Mouse (Mus musculus): ENCODE data around the gene Ass1. TPM values are rescaled to one million over a fixed set of nuclear protein-coding genes. Genes with fewer than 3 reads are reported as not detected.

The Ass1 gene
- polyA plus RNA-seq, 1 experiment from 2014 or later: 8.0 TPM

DNA sequence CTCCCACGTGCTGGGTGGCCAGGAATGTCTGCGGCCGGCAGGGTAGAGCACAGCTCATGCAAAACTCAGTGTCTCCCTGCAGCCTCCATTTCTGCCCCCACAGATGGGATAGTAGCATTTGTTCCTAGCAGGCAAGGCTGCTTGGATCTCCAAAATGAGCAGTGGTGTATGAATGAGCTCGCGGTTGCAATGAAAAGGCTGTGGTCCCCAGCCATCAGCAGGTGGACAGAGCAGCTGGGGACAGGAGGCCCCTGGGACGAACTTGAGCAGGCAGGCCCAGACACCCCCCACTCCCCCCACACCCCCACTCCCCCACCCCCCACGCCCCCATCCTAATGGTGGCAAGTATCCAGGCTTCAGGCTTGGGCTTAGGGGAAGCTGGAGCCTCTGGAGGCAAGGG is 27.1 kb downstream of the Ass1 start:
- ATAC-seq (ENCODE audit: low FRiP score): no peak
- 23% methylated on average over 7 of the region's 7 CpGs for WGBS

DNA sequence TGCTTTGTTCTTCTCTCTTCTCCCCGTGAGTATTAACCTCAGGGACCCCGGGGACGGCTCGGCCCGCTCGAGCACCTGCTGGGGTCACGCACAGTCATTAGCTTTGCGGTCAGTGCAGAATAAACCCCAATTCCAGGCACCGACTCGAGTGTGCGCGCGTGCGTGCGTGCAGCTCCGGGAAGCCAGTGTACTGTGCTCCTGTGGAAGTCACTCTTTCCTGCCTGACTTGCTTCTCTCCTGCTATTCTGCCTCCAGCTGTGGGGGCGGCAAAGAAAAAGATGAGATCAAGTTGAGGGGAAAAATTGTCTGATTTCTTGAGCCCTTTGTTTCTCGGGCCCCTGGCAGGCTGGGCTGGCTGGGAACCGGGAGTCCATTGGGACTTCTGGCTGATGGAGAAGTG is 27.6 kb downstream of the Ass1 start:
- Histone ChIP-seq H3K9me3 (no peaks in the 10 kb centered on the region), H3K4me2 (no peak overlapping the region), H3K4me3 (no peak overlapping the region), H3K9ac (no peak overlapping the region), H3K27ac (peak overlapping the region; percentile 0; the same call in 1 of the 2 replicates), H3K36me3 (no peaks in the 10 kb centered on the region), H3K27me3 (peaks cover 90% of the 10 kb centered on the region), H3K4me1 (replicated peaks) (peaks cover 97% of the 10 kb centered on the region)
- WGBS: 42% methylated on average over 19 of the region's 19 CpGs
- ATAC-seq (ENCODE audit: low FRiP score): no peak

More for the DNA sequence above, 27.1 kb downstream of the Ass1 start:
- no peak overlapping the region for H3K9ac ChIP-seq
- no peaks in the 10 kb centered on the region for H3K36me3 ChIP-seq
- H3K4me2 ChIP-seq: no peak overlapping the region
- H3K27ac ChIP-seq: peak overlapping the region; percentile 0; the same call in 1 of the 2 replicates
- peaks cover 90% of the 10 kb centered on the region for H3K27me3 ChIP-seq
- H3K4me1 ChIP-seq (replicated peaks): peaks cover 92% of the 10 kb centered on the region
- H3K9me3 ChIP-seq: no peaks in the 10 kb centered on the region
- no peak overlapping the region for H3K4me3 ChIP-seq

DNA sequence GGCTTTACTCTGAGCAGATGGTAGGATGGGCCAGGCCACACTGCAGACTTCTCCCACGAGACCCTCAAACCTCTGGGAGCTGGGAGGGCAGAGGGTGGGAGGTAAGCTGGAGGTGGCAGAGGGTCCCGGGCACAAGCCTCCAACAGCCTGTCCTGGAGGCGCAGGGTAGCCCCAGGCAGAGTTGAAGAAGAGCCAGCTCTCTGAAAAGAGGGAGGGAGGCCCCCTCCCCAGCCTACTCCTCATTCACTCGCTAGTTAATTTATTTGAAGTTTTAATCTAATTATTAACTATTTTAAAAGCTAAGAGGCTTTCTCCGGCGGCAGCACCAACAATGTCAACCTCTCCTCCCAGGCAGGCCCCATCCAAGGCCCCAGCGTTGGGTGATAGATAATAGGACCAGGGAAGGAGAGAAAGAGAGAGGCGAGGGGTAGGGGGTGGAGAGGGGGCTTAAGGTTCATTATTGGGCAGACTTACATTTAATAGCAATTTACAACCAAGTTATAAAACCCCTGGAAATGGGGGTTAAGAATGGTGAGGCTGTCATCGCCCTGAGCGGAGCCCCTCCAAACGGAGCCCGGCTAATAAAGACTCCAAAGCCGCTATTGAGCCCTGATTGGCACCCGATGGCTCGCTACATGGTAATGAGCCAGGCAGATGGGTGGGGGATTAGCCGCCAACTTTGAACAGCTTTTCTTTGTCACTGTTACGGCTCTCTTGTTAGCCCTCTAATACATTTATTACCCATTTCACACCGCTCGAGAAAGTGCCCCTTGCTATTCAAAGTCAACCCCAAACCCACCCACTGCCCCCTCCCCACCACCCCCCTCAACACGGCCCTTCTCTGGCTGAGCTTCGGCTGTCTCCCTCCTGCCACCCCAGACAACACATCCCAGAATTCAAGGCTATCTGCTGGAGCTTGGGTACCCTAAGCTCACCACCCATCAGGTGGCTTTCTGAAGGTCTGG is 29.6 kb downstream of the Ass1 start:
- 0 out of 2 replicates have a peak overlapping the region, but pooled peaks have one; percentile 13 for H3K4me2 ChIP-seq
- H3K4me3 ChIP-seq: no peak overlapping the region
- ATAC-seq (ENCODE audit: low FRiP score): peak; percentile 14; the same call in 1 of the 2 replicates
- H3K27me3 ChIP-seq: peaks cover 90% of the 10 kb centered on the region
- no peak overlapping the region for H3K9ac ChIP-seq
- H3K36me3 ChIP-seq: no peaks in the 10 kb centered on the region
- 16% methylated on average over 21 of the region's 21 CpGs for WGBS
- H3K4me1 ChIP-seq (replicated peaks): peaks cover 95% of the 10 kb centered on the region
- no peaks in the 10 kb centered on the region for H3K9me3 ChIP-seq
- H3K27ac ChIP-seq: peak overlapping the region; percentile 15; the same call in 1 of the 2 replicates

DNA sequence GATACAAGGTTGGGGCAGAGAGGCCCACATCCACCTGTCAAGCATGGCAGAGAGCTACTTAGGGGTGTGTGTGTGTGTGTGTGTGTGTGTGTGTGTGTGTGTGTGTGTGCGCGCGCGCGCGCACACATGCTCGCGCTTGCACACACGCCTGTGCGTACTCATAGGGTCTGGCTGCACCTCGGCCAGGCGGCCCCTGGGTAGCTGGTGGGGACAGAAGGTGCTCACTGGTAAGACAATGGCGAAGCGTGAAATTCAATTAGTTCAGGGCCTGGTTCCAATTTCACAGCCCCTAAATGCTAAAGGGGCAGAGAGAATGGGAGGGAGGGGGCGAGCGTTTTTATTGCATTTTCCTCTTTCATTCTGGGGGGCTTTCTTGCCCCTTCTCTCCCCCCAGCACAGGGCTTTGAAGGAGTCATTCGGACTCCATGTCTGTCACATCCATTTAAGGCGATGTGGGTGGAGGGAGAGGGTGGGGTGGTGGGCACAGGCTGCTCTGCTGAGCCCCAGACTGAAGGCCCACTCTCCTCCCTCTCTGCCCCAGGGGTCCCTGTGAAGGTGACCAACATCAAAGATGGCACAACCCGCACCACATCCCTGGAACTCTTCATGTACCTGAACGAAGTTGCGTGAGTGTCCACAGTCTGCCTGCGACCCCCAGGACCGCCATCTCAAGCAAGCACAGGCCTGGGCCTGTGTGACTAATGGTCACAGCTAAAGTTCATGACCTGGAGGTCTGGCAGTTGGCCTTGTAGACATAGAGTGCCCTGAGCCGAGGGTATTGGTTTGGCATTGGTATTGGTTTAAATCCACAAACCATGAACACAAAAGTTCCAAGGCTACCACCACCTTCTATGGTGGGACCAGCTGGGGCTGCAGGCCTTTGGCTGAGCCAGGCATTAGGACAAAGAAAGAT is 30.5 kb downstream of the Ass1 start:
- 19% methylated on average over 24 of the region's 24 CpGs for WGBS
- Histone ChIP-seq H3K9me3 (no peaks in the 10 kb centered on the region), H3K9ac (no peak overlapping the region), H3K4me3 (no peak overlapping the region), H3K4me1 (replicated peaks) (peaks cover 96% of the 10 kb centered on the region), H3K27ac (peak overlapping the region; percentile 15; the same call in 1 of the 2 replicates), H3K27me3 (peaks cover 92% of the 10 kb centered on the region), H3K4me2 (0 out of 2 replicates have a peak overlapping the region, but pooled peaks have one; percentile 13), H3K36me3 (no peaks in the 10 kb centered on the region)
- peak; percentile 62; the same call in 1 of the 2 replicates for ATAC-seq (ENCODE audit: low FRiP score)

DNA sequence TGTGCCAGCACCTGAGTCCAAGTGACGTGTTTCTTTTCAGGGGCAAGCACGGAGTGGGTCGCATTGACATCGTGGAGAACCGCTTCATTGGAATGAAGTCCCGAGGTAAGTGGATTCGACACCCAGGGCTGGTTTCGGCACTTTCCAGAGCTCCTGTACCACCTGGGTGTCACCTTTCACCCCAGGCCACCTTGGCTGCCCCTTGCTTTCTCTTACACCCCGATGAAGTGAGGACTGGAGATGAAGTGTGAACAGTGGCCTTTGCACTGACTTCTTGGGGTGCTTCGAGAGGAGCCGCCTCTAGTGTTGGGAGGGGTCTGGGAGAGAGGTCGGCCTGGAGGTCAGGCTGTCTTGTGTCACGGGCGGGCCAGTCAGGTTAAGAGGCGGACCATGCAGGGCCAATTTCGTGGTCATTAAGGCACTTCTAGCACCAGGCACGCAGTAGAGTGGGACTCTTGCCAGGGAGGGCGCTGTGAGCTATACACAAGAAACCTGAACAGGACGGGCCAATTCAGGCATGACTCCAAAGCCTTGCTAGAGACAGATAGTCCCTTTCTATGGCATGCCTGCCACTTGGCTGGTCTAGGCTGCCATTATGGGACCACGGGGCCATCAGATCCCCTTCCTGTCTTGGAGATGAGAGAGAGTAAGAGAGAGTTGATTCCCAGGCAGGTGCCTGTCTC is 31.6 kb downstream of the Ass1 start:
- WGBS: 40% methylated on average over 20 of the region's 20 CpGs
- no peak overlapping the region for H3K4me3 ChIP-seq
- no peak overlapping the region; the same call in 1 of the 2 replicates for H3K9ac ChIP-seq
- no peaks in the 10 kb centered on the region for H3K9me3 ChIP-seq
- no peak for ATAC-seq (ENCODE audit: low FRiP score)
- H3K27me3 ChIP-seq: peaks cover 95% of the 10 kb centered on the region
- H3K4me2 ChIP-seq: no peak overlapping the region
- H3K36me3 ChIP-seq: no peaks in the 10 kb centered on the region
- no peak overlapping the region for H3K27ac ChIP-seq
- H3K4me1 ChIP-seq (replicated peaks): peaks cover 91% of the 10 kb centered on the region

DNA sequence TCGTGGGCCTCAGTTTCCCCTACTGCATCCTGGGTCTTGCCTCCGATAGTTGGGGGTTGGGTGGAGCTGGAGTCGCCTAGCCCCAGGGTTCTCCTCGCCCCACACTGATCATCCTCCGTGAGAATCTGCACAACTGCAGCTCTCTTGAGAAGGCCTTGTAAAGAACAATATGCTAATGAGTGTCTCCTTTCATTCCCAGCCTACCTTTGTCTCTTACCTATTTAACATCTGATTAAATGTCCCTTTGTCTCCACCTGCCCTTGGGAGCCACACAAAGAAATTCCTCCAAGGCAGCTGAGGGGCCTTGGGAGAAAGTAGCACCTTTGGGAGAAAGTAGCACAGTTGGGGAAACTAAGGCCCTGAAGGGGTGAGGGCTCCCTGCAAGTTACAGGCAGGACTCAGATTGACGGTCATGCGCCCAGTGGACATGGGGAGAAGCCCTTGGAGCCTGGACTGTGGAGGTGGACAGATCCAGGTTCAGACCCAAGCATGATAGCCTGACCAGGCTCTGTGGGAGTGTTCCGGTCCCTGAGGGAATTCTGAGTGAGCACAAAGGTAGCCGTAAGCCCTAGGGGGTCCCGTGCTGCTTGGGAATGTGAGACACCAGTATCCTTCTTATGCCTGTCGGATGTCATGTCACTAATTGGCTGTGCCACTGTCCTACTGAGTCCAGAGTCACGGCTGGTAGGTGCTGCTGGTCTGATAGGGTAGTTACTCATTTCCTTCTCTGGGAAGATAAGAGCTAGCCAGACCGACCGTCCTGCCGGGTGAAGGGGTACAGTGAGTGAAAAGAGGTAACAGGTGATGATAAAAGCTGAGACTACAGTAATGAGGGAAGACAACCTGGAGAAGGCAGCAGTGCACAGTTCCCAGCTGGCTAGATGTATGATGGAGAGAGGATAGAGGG is 32.9 kb downstream of the Ass1 start:
- Histone ChIP-seq H3K27me3 (peaks cover 97% of the 10 kb centered on the region), H3K27ac (no peak overlapping the region), H3K4me3 (no peak overlapping the region), H3K4me1 (replicated peaks) (peaks cover 78% of the 10 kb centered on the region), H3K4me2 (no peak overlapping the region), H3K36me3 (no peaks in the 10 kb centered on the region), H3K9ac (no peak overlapping the region), H3K9me3 (no peaks in the 10 kb centered on the region)
- WGBS: 53% methylated on average over 15 of the region's 15 CpGs
- ATAC-seq (ENCODE audit: low FRiP score): no peak

DNA sequence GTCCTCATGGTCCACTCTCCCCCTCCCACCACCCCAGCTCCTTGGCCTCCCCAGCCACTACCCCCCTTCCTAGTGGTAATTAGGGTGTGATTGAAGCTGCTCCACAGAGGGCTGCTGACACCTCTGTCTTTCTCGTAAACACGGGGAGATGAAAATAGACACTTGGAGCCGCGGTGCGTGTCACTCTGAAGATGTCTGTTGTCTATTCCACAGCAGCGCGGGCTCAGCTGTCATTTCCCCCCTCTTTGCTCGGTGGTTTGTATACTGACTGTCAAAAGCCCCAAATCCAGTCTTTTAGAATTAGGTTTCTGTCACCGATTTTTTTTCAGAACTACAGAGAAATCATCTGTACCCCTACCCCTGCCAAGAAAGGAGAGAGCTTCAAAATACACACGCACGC is 35.5 kb downstream of the Ass1 start:
- H3K36me3 ChIP-seq: no peaks in the 10 kb centered on the region
- H3K27ac ChIP-seq: no peak overlapping the region
- peaks cover 96% of the 10 kb centered on the region for H3K27me3 ChIP-seq
- no peaks in the 10 kb centered on the region for H3K9me3 ChIP-seq
- WGBS: 43% methylated on average over 11 of the region's 11 CpGs
- H3K4me3 ChIP-seq: no peak overlapping the region
- H3K4me1 ChIP-seq (replicated peaks): peaks cover 52% of the 10 kb centered on the region
- ATAC-seq (ENCODE audit: low FRiP score): no peak
- H3K9ac ChIP-seq: no peak overlapping the region
- no peak overlapping the region for H3K4me2 ChIP-seq

DNA sequence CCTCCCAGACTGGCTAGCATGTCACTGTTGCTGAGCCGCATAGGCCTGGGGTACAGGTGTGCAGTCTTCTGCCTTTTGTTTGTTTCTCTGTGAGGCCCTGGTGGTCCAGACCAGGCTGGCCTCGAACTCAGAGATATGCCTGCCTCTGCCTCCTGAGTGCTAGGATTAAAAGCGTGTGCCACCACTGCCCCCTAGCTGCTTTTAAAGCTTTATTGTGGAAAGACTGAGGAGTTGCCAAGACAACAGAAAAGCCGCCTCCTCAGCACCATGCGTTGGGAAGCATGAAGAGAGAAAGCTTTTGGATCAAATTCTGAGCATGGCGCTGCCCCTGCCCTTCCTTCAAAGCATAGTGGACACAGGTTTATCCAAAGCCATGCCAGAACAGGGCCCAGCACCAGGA is 38.8 kb downstream of the Ass1 start:
- Histone ChIP-seq H3K4me2 (no peak overlapping the region), H3K27ac (no peak overlapping the region), H3K4me1 (replicated peaks) (peaks cover 19% of the 10 kb centered on the region), H3K36me3 (no peaks in the 10 kb centered on the region), H3K9ac (no peak overlapping the region), H3K4me3 (no peak overlapping the region), H3K27me3 (peaks cover 96% of the 10 kb centered on the region), H3K9me3 (no peaks in the 10 kb centered on the region)
- no peak for ATAC-seq (ENCODE audit: low FRiP score)
- WGBS: 93% methylated on average over 6 of the region's 6 CpGs

DNA sequence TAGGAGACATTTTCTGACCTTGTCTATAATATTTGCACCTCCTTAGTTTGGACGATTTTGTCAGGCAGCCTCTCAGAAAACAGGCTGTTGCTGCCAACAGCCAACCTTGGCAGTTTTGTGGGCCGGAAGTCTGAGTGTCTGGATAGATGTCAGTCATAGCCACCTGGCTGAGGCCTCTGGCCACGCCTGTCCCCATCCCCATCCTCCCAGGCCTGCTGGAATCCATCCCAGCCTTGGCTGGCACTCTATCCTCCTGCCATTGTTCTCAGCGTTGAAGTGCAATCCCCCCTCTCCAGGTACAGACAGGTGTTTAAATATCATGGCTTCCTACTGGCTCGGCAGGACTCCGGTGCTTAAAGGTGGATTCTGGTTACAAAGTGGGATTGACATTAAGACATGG is 41.3 kb downstream of the Ass1 start:
- WGBS: 89% methylated on average over 6 of the region's 6 CpGs
- no peak overlapping the region for H3K9ac ChIP-seq
- H3K4me2 ChIP-seq: no peak overlapping the region
- no peak overlapping the region for H3K27ac ChIP-seq
- peaks cover 85% of the 10 kb centered on the region for H3K27me3 ChIP-seq
- ATAC-seq (ENCODE audit: low FRiP score): no peak
- no peaks in the 10 kb centered on the region for H3K9me3 ChIP-seq
- H3K4me1 ChIP-seq (replicated peaks): no peaks in the 10 kb centered on the region; the same call in 1 of the 2 replicates
- H3K36me3 ChIP-seq: no peaks in the 10 kb centered on the region
- no peak overlapping the region for H3K4me3 ChIP-seq

DNA sequence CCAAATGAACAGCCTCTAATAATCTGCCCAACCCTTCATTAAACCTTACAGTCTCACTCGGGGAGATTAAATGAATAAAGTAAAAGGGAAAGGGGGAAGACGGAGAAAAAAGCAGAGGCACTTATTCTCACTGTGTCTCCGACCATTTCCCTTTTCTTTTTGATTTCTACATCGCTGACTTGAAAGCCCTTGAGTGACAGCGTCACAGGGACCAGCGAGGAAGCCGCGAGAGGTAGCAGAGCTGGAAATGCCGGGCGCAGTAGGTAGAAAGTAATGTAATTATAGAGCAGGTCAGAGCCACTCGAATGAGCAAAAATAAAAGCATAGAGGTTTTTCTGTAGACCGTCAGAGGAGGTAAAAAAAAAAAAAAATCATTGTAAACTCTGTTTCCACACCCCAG is 46.5 kb downstream of the Ass1 start:
- no peak overlapping the region for H3K27ac ChIP-seq
- H3K9ac ChIP-seq: no peak overlapping the region
- 64% methylated on average over 12 of the region's 12 CpGs for WGBS
- H3K36me3 ChIP-seq: no peaks in the 10 kb centered on the region
- H3K27me3 ChIP-seq: peaks cover 66% of the 10 kb centered on the region
- no peak overlapping the region for H3K4me3 ChIP-seq
- ATAC-seq (ENCODE audit: low FRiP score): no peak
- peaks cover 4% of the 10 kb centered on the region; the same call in 1 of the 2 replicates for H3K4me1 ChIP-seq (replicated peaks)
- no peak overlapping the region for H3K4me2 ChIP-seq
- no peaks in the 10 kb centered on the region for H3K9me3 ChIP-seq

DNA sequence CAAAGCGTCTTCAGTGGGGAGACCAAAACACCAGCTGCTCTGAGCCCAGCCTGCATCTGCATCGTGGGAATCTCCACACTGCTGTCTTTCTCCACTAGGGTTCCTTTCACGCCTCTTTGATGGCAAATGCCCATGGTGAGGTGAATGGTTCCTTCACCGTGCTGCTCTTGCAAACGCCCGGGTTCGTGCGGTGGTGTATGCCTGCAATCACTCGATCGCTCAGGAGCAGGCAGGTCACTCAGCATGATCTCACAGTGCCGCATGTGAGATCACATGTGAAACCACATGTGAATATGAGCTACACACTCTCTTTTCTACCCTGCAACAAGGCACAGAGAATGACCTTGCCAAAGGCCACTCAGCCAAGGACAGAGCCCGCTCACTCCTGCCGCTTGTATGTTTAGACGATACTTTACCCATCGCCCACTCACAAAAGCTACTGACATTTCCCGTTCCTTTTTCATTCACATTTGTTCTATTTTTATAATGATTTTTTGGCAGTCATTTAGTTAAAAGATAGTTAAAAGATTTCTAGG is 51.9 kb downstream of the Ass1 start:
- Histone ChIP-seq H3K36me3 (no peaks in the 10 kb centered on the region), H3K4me3 (no peak overlapping the region), H3K4me1 (replicated peaks) (peaks cover 7% of the 10 kb centered on the region; the same call in 1 of the 2 replicates), H3K9me3 (no peaks in the 10 kb centered on the region), H3K4me2 (no peak overlapping the region), H3K27me3 (peaks cover 74% of the 10 kb centered on the region), H3K27ac (no peak overlapping the region), H3K9ac (no peak overlapping the region)
- 83% methylated on average over 16 of the region's 16 CpGs for WGBS
- no peak for ATAC-seq (ENCODE audit: low FRiP score)

Data from hindbrain, embryonic 13.5 days (tissue).